Mouse (Mus musculus): ENCODE data around the gene Olfr764-ps1. TPM values are rescaled to one million over a fixed set of nuclear protein-coding genes. Genes with fewer than 3 reads are reported as not detected.
A peak's percentile ranks its signal among the peaks of the same experiment; 100 is the strongest.
"Not testable (repeated sequence)": the region's sequence is repeated elsewhere in the genome, so short reads cannot be mapped to it uniquely, and the experiment has no call there.

Olfr764-ps1 gene
- polyA plus RNA-seq, 1 experiment from 2014 or later = not detected

GRCm38 (mm10) chr10:129014477-129014876, 25.2 kb downstream of the Olfr764-ps1 start:
- no peak overlapping the region for H3K4me3 ChIP-seq (replicated peaks; ENCODE audit: low read depth, low read length)
- no peak for TF ChIP-seq CTCF (IDR thresholded peaks at IDR 0.05; ENCODE audit: low read depth)
- H3K4me1 ChIP-seq (replicated peaks; ENCODE audit: insufficient read depth, low read length) = no peaks in the 10 kb centered on the region
- no peak overlapping the region for H3K27ac ChIP-seq
- H3K36me3 ChIP-seq (ENCODE audit: insufficient read depth, low read length) = no peaks in the 10 kb centered on the region
- no peaks in the 10 kb centered on the region for H3K27me3 ChIP-seq (ENCODE audit: insufficient read depth, low read length)
- H3K9ac ChIP-seq (ENCODE audit: low read depth, low read length) = no peak overlapping the region
- H3K9me3 ChIP-seq (replicated peaks; ENCODE audit: low read length) = no peaks in the 10 kb centered on the region
- DNase-seq (ENCODE audit: low spot score) = no peak
- no peak overlapping the region for H3K4me2 ChIP-seq (ENCODE audit: low read length)
- no peak for ATAC-seq (replicated peaks; ENCODE audit: low FRiP score, low read depth)

- DNase-seq (ENCODE audit: low spot score); H3K27ac ChIP-seq; H3K27me3 ChIP-seq (ENCODE audit: insufficient read depth, low read length); H3K9me3 ChIP-seq (replicated peaks; ENCODE audit: low read length); H3K4me3 ChIP-seq (replicated peaks; ENCODE audit: low read depth, low read length); H3K4me2 ChIP-seq (ENCODE audit: low read length); H3K36me3 ChIP-seq (ENCODE audit: insufficient read depth, low read length); H3K4me1 ChIP-seq (replicated peaks; ENCODE audit: insufficient read depth, low read length); ATAC-seq (replicated peaks; ENCODE audit: low FRiP score, low read depth); H3K9ac ChIP-seq (ENCODE audit: low read depth, low read length): not testable (repeated sequence)
- WGBS = 50% methylated on average over 1 of the region's 5 CpGs
These were observed 28.2 kb downstream of the Olfr764-ps1 start for GRCm38 (mm10) chr10:129011511-129011910.

- Histone ChIP-seq H3K4me2 (ENCODE audit: low read length) (no peak within 1 kb of the TSS), H3K36me3 (ENCODE audit: insufficient read depth, low read length) (no peaks in the 10 kb centered on the region), H3K4me1 (replicated peaks; ENCODE audit: insufficient read depth, low read length) (no peaks in the 10 kb centered on the region), H3K27me3 (ENCODE audit: insufficient read depth, low read length) (no peaks in the 10 kb centered on the region), H3K9ac (ENCODE audit: low read depth, low read length) (no peak within 1 kb of the TSS), H3K4me3 (replicated peaks; ENCODE audit: low read depth, low read length) (no peak within 1 kb of the TSS), H3K27ac (no peak within 1 kb of the TSS), H3K9me3 (replicated peaks; ENCODE audit: low read length) (no peaks in the 10 kb centered on the region)
- ATAC-seq (replicated peaks; ENCODE audit: low FRiP score, low read depth) (no peak), DNase-seq (ENCODE audit: low spot score) (no peak)
- no peak for TF ChIP-seq CTCF (IDR thresholded peaks at IDR 0.05; ENCODE audit: low read depth)
- WGBS = 77% methylated on average over 2 of the region's 2 CpGs
These were observed 29.3 kb downstream of the Olfr764-ps1 start, which contains the start of gene Olfr763 for GRCm38 (mm10) chr10:129010288-129010841. Gene Olfr763 (plus strand): TSS chr10:129010791.

GRCm38 (mm10) chr10:129004032-129004920, 35.4 kb downstream of the Olfr764-ps1 start:
- Histone ChIP-seq H3K4me3 (replicated peaks; ENCODE audit: low read depth, low read length) (no peak overlapping the region), H3K9me3 (replicated peaks; ENCODE audit: low read length) (no peaks in the 10 kb centered on the region), H3K4me2 (ENCODE audit: low read length) (no peak overlapping the region), H3K27ac (no peak overlapping the region), H3K9ac (ENCODE audit: low read depth, low read length) (no peak overlapping the region), H3K27me3 (ENCODE audit: insufficient read depth, low read length) (no peaks in the 10 kb centered on the region), H3K36me3 (ENCODE audit: insufficient read depth, low read length) (no peaks in the 10 kb centered on the region), H3K4me1 (replicated peaks; ENCODE audit: insufficient read depth, low read length) (no peaks in the 10 kb centered on the region)
- TF ChIP-seq CTCF (IDR thresholded peaks at IDR 0.05; ENCODE audit: low read depth) = no peak
- 88% methylated on average over 14 of the region's 14 CpGs for WGBS
- DNase-seq (ENCODE audit: low spot score) = no peak
- no peak for ATAC-seq (replicated peaks; ENCODE audit: low FRiP score, low read depth)

GRCm38 (mm10) chr10:128996523-128997040, 43.1 kb downstream of the Olfr764-ps1 start:
- no peaks in the 10 kb centered on the region for H3K27me3 ChIP-seq (ENCODE audit: insufficient read depth, low read length)
- H3K27ac ChIP-seq = no peak overlapping the region
- ATAC-seq (replicated peaks; ENCODE audit: low FRiP score, low read depth) (no peak; the same call in 1 of the 2 replicates), DNase-seq (ENCODE audit: low spot score) (no peak)
- 73% methylated on average over 4 of the region's 4 CpGs for WGBS
- H3K4me1 ChIP-seq (replicated peaks; ENCODE audit: insufficient read depth, low read length) = no peaks in the 10 kb centered on the region
- H3K4me3 ChIP-seq (replicated peaks; ENCODE audit: low read depth, low read length) = no peak overlapping the region
- no peaks in the 10 kb centered on the region for H3K36me3 ChIP-seq (ENCODE audit: insufficient read depth, low read length)
- H3K4me2 ChIP-seq (ENCODE audit: low read length) = no peak overlapping the region
- H3K9me3 ChIP-seq (replicated peaks; ENCODE audit: low read length) = no peaks in the 10 kb centered on the region
- no peak for TF ChIP-seq CTCF (IDR thresholded peaks at IDR 0.05; ENCODE audit: low read depth)
- no peak overlapping the region for H3K9ac ChIP-seq (ENCODE audit: low read depth, low read length)

- Histone ChIP-seq H3K4me3 (replicated peaks; ENCODE audit: low read depth, low read length) (no peak overlapping the region), H3K4me2 (ENCODE audit: low read length) (no peak overlapping the region), H3K27ac (no peak overlapping the region), H3K36me3 (ENCODE audit: insufficient read depth, low read length) (no peaks in the 10 kb centered on the region), H3K9me3 (replicated peaks; ENCODE audit: low read length) (no peaks in the 10 kb centered on the region), H3K9ac (ENCODE audit: low read depth, low read length) (no peak overlapping the region), H3K27me3 (ENCODE audit: insufficient read depth, low read length) (no peaks in the 10 kb centered on the region), H3K4me1 (replicated peaks; ENCODE audit: insufficient read depth, low read length) (no peaks in the 10 kb centered on the region)
- WGBS = 87% methylated on average over 1 of the region's 1 CpGs
- no peak for TF ChIP-seq CTCF (IDR thresholded peaks at IDR 0.05; ENCODE audit: low read depth)
- DNase-seq (ENCODE audit: low spot score) (no peak), ATAC-seq (replicated peaks; ENCODE audit: low FRiP score, low read depth) (0 out of 2 replicates have a peak, but pooled peaks have one; percentile 29)
These were observed 43.9 kb downstream of the Olfr764-ps1 start for GRCm38 (mm10) chr10:128995796-128996195.

Measured in kidney, postnatal 0 days (tissue).